Mouse (Mus musculus): ENCODE results near the gene Anapc13.

The Anapc13 gene

GRCm38 (mm10) chr9:102626839-102627225 is 736 bp downstream of the Anapc13 start:
- in situ Hi-C loops (cut with MboI; ENCODE audit: unreplicated experiment in 2 of 2), result loop anchor here (5.0 to 25.0 kb wide), 8 partner anchors 80 to 1982 kb away; partner anchors contain the start of genes Bfsp2 (in 1 of the 2), Msl2 (in 1 of the 2), Nphp3 (in 1 of the 2) and Srprb (in 1 of the 2)

GRCm38 (mm10) chr9:102627442-102627841 is 1.3 kb downstream of the Anapc13 start:
- in situ Hi-C loops (cut with MboI; ENCODE audit: unreplicated experiment in 2 of 2), result loop anchor here (5.0 to 25.0 kb wide), 8 partner anchors 80 to 1983 kb away; partner anchors contain the start of genes Bfsp2 (in 1 of the 2), Msl2 (in 1 of the 2), Nphp3 (in 1 of the 2) and Srprb (in 1 of the 2)

- in situ Hi-C loops (cut with MboI; ENCODE audit: unreplicated experiment in 2 of 2), result loop anchor here (5.0 to 25.0 kb wide), 8 partner anchors 82 to 1984 kb away; partner anchors contain the start of genes Bfsp2 (in 1 of the 2), Msl2 (in 1 of the 2), Nphp3 (in 1 of the 2) and Srprb (in 1 of the 2)
Measured at GRCm38 (mm10) chr9:102629052-102629451, 3.0 kb downstream of the Anapc13 start.

DNA sequence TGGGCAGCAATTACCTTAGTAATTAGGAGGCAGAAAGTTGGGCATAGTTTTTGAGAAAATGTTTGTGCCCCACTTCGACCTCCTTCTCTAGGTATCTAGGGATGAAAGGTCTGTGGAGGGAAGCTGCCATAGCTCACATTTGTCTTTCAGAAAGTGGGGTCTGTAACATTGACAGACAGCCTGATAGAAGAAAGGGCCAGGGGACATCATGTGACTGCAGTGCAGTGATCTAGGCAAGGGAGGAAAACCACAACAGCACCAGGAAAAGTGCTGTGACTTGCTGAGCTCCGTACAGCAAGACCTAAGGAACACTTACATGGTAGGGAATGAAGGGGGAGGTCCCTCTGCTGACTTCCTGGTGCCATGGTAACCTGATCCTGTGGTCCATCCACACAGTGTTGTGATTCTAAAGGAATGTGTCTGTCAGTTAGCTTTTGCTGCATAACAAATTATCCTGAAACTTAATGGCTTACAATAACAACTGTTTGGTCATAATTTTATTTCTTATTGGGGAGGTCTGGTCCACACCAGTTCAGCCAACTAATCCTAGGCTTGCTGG is 5.6 kb downstream of the Anapc13 start:
- in situ Hi-C loops (cut with MboI; ENCODE audit: unreplicated experiment in 2 of 2), result loop anchor here (10.0 to 25.0 kb wide), 8 partner anchors 453 to 1381 kb away; partner anchors contain the start of genes 1300017J02Rik (in 1 of the 2), Bfsp2 (in 1 of the 2), Nphp3 (in 1 of the 2) and Srprb (in 1 of the 2)

DNA sequence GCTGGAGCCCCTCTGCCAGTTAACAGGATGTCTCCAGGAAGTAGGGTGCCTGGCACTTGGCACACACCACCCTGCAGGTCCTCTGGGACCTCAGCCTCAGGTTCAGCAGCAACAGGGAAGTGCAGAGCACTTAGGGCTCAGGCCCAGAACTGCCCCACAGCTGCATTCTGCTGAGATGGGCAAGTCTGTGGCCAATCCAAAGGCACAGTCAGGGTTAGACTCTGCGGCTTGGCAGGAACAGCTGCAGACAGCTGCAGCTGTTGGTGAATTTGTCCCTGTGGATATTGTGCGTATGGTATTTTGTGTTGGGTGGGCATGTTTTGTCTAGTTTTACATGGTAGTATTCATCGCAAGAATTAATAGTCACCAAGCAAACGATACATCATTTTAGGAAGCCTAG is 6.1 kb downstream of the Anapc13 start:
- in situ Hi-C loops (cut with MboI; ENCODE audit: unreplicated experiment in 2 of 2), result loop anchor here (10.0 to 25.0 kb wide), 8 partner anchors 453 to 1380 kb away; partner anchors contain the start of genes 1300017J02Rik (in 1 of the 2), Bfsp2 (in 1 of the 2), Nphp3 (in 1 of the 2) and Srprb (in 1 of the 2)

GRCm38 (mm10) chr9:102632923-102633537 is 6.9 kb downstream of the Anapc13 start:
- in situ Hi-C loops (cut with MboI; ENCODE audit: unreplicated experiment in 2 of 2), result loop anchor here (10.0 to 25.0 kb wide), 8 partner anchors 452 to 1379 kb away; partner anchors contain the start of genes 1300017J02Rik (in 1 of the 2), Bfsp2 (in 1 of the 2), Nphp3 (in 1 of the 2) and Srprb (in 1 of the 2)

- in situ Hi-C loops (cut with MboI; ENCODE audit: unreplicated experiment in 2 of 2), result loop anchor here (10.0 to 25.0 kb wide), 8 partner anchors 450 to 1378 kb away; partner anchors contain the start of genes 1300017J02Rik (in 1 of the 2), Bfsp2 (in 1 of the 2), Nphp3 (in 1 of the 2) and Srprb (in 1 of the 2)
Measured at GRCm38 (mm10) chr9:102634453-102634852, 8.4 kb downstream of the Anapc13 start.

DNA sequence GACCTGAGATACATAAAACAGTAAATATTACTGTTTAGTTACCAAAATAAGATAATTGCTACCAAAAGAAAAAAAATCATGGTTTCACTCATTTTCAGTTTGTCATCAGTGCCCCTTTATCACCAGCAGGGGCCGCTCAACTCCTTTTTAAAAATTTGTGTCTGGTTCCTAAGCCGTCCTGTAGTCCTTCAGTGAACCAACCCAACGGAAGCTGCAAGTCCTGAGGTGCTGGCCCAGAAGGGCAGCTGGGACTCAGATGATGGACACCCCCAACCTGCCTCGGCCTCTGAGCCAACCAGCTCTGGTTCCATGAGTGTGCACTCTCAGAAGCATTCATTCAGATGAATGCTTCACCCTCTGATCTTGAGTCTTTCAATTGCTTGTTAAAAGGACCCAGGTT is 10.5 kb downstream of the Anapc13 start:
- in situ Hi-C loops (cut with MboI; ENCODE audit: unreplicated experiment in 2 of 2), result loop anchor here (5.0 to 25.0 kb wide), 12 partner anchors 146 to 1376 kb away; partner anchors contain the start of genes 1300017J02Rik (in 1 of the 2), Bfsp2 (in 1 of the 2), Nphp3 (in 1 of the 2) and Srprb (in 1 of the 2)

DNA sequence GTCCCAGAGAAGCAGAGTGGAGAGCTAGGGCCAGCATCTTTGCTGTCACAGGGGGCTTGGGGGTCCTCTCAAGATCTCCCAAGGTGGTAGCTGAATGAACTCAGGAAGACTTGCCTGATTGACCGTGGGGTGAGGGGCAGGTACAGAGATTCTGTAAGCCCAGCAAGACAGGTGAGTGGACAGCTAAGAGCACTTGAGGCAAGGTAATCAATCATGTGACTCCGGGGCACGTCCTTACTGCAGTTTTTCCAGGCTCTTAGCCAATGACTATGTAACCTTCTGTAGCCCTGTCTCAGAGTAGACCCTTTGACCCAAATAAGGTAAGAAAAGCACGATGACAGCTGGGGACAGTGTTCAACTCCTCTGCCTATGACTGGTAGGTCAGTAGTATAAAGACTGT is 11.0 kb downstream of the Anapc13 start:
- in situ Hi-C loops (cut with MboI; ENCODE audit: unreplicated experiment in 2 of 2), result loop anchor here (5.0 to 25.0 kb wide), 12 partner anchors 145 to 1375 kb away; partner anchors contain the start of genes 1300017J02Rik (in 1 of the 2), Bfsp2 (in 1 of the 2), Nphp3 (in 1 of the 2) and Srprb (in 1 of the 2)

DNA sequence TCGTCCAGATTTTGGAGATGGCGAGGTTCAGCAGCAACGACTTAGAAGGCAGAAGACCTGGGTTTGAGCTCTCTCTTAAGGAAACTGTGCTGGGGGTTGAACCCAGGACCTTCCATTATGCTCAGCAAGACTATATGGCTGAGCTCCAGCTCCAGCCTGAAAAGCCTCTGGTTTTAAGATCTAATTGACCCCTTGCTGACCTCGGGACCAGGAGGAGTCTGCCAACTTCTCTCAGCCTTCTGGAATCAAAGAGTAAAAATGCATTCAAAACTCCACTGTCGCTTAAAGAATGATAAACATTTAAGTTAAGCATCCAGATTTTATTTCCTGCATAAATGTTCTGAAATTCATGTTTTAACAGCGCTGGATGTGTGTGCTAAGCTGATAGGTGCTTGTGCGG is 12.9 kb downstream of the Anapc13 start:
- in situ Hi-C loops (cut with MboI; ENCODE audit: unreplicated experiment in 2 of 2), result loop anchor here (5.0 to 25.0 kb wide), 12 partner anchors 143 to 1373 kb away; partner anchors contain the start of genes 1300017J02Rik (in 1 of the 2), Bfsp2 (in 1 of the 2), Nphp3 (in 1 of the 2) and Srprb (in 1 of the 2)

DNA sequence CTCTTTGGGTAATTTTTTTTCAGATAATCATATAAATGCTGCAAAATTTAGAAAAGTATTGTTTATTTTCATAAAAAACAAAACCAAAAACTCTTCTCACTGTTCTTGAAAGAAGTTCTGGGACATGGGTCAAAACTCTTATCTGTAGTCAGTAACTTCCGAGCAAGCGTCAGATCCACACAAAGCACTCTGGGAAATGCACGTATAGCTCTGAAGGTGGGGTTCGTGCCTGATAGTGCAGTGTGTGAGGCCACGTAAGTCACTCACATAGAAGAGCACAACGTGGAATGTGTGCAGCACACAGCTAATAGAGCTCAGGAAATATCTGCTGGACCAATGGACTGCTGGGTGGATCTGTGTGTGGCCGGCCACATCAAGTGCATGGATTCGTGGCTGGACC is 13.4 kb downstream of the Anapc13 start:
- in situ Hi-C loops (cut with MboI; ENCODE audit: unreplicated experiment in 2 of 2), result loop anchor here (5.0 to 25.0 kb wide), 12 partner anchors 143 to 1373 kb away; partner anchors contain the start of genes 1300017J02Rik (in 1 of the 2), Bfsp2 (in 1 of the 2), Nphp3 (in 1 of the 2) and Srprb (in 1 of the 2)

DNA sequence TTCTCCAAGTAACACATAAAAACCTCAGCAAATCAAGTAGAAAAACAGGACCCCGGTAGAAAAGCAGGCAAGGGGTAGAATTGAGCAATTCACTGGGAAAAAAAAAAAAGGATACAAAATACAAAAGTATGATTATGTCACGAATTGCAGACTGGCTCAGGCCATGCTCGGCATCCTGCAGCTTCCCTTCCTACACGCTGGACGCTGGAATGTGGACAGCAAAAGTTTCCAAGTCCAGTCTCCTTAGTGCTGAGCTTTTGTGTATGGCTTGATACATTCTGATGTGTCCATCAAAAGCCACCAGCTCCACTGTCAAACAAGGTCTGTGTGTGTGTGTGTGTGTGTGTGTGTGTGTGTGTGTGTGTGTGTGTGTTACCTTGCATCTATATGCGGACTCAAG is 15.4 kb downstream of the Anapc13 start:
- in situ Hi-C loops (cut with MboI; ENCODE audit: unreplicated experiment in 2 of 2), result loop anchor here (25.0 kb wide), 5 partner anchors 446 to 1371 kb away; partner anchors contain the start of genes Bfsp2 (in 1 of the 2), Nphp3 (in 1 of the 2) and Srprb (in 1 of the 2)

GRCm38 (mm10) chr9:102643071-102643485 is 17.0 kb downstream of the Anapc13 start:
- in situ Hi-C loops (cut with MboI; ENCODE audit: unreplicated experiment in 2 of 2), result loop anchor here (25.0 kb wide), 5 partner anchors 444 to 1369 kb away; partner anchors contain the start of genes Bfsp2 (in 1 of the 2), Nphp3 (in 1 of the 2) and Srprb (in 1 of the 2)

DNA sequence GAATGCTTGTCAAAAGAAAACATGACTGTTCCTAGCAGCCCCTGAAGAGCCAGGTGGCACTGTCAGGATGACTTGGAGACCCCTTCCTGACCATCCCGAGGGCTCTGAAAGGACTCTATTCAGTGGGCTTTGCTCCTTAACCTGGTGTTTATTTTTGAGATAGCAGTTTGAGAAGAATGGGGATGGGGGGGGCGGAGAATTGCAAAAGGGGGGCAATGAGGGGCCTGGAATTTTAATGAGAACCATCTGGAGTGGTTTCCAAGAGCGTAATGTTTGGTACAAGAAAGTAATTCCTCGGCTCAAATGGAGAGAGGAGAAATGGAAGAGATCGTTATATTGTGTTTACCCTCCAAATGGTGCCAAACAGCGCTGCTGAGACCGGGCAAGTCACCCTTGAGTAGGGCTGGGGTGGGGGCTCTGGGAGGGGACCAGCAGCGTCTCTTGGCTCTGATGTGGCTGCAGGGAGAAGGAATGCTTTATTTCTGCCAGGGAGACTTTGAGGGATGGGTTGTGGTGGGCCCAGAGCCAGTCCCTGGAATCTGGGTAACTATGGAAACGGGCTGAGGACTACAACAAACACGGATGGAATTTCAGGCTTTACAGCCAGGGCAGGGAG is 17.5 kb downstream of the Anapc13 start:
- in situ Hi-C loops (cut with MboI; ENCODE audit: unreplicated experiment in 2 of 2), result loop anchor here (25.0 kb wide), 5 partner anchors 444 to 1369 kb away; partner anchors contain the start of genes Bfsp2 (in 1 of the 2), Nphp3 (in 1 of the 2) and Srprb (in 1 of the 2)

- in situ Hi-C loops (cut with MboI; ENCODE audit: unreplicated experiment in 2 of 2), result loop anchor here (25.0 kb wide), 5 partner anchors 442 to 1367 kb away; partner anchors contain the start of genes Bfsp2 (in 1 of the 2), Nphp3 (in 1 of the 2) and Srprb (in 1 of the 2)
Measured at GRCm38 (mm10) chr9:102645119-102645695, 19.1 kb downstream of the Anapc13 start.

DNA sequence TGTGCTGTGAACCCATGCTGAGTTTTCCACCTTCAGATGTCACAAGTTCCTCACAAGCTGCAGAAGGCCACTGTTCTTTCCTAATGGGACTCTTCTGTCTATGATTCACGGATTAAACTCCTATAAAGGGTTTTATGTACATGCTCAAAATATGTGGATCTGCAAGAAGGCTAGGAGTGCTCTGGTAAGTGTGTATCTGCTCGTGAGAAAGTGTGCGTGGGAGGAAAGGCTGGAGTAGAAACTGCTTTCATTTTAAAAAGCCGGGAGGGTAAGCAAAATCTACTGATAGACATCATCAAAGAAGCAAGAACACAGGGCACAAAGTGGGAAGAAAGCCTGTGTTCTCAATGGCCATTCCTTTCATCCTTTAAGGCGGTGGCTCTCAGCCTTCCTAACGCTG is 20.9 kb downstream of the Anapc13 start:
- in situ Hi-C loops (cut with MboI; ENCODE audit: unreplicated experiment in 2 of 2), result loop anchor here (25.0 kb wide), 5 partner anchors 440 to 1365 kb away; partner anchors contain the start of genes Bfsp2 (in 1 of the 2), Nphp3 (in 1 of the 2) and Srprb (in 1 of the 2)

- in situ Hi-C loops (cut with MboI; ENCODE audit: unreplicated experiment in 2 of 2), result loop anchor here (25.0 kb wide), 5 partner anchors 437 to 1362 kb away; partner anchors contain the start of genes Bfsp2 (in 1 of the 2), Nphp3 (in 1 of the 2) and Srprb (in 1 of the 2)
Measured at GRCm38 (mm10) chr9:102649917-102650527, 23.9 kb downstream of the Anapc13 start.

DNA sequence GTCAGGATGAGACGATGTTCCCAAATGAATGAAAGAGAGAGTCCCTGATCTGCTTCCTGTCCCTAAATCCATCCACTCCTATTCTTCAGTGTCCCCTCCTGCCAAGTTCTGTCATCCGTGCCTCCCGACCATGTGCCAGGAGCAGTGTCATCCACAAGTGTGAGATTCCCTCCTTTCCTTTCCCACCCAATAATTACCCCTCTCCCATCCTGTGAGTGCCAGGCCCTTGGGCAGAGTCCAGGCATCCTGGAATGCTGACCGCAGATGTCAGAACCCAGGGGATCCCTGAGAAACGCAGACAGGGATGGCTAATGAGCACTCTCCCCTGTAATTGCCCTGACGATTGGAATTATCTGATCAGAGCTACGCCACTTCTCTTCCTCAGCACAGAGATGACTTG is 24.5 kb downstream of the Anapc13 start:
- in situ Hi-C loops (cut with MboI; ENCODE audit: unreplicated experiment in 2 of 2), result no loop called here

Measured in v-Abl transformed pro-B cells (cell line).